Mouse (Mus musculus): ENCODE data around the gene Gm10061. TPM values are rescaled to one million over a fixed set of nuclear protein-coding genes. Genes with fewer than 3 reads are reported as not detected.
"Not testable (repeated sequence)": the region's sequence is repeated elsewhere in the genome, so short reads cannot be mapped to it uniquely, and the experiment has no call there.

The Gm10061 gene
- polyA plus RNA-seq (2015; fragmentation: Nextera tagmentation; extraction: Ambion mirVana): not detected in 2 replicates

- H3K9me3 ChIP-seq (ENCODE audit: control insufficient read depth, low read length): no peaks in the 10 kb centered on the region
- ATAC-seq: no peak
- H3K4me3 ChIP-seq (ENCODE audit: low read length): no peak within 1 kb of the TSS
- no peaks in the 10 kb centered on the region for H3K4me1 ChIP-seq (ENCODE audit: control insufficient read depth, insufficient read depth, low read length)
- WGBS: 96% methylated on average over 1 of the region's 1 CpGs
- no peak within 1 kb of the TSS for H3K9ac ChIP-seq (ENCODE audit: low read depth, low read length)
- no peaks in the 10 kb centered on the region for H3K27me3 ChIP-seq (replicated peaks; ENCODE audit: control insufficient read depth, insufficient read depth, low read length)
- H3K4me2 ChIP-seq (ENCODE audit: low read depth, low read length): no peak within 1 kb of the TSS
- no peaks in the 10 kb centered on the region for H3K36me3 ChIP-seq (ENCODE audit: control insufficient read depth, insufficient read depth, low read length)
- H3K27ac ChIP-seq (ENCODE audit: low read length): no peak within 1 kb of the TSS
Measured at GRCm38 (mm10) chr16:89150786-89151185, at the start of gene Gm10061. Gm10061 (plus strand) TSS chr16:89151086.

DNA sequence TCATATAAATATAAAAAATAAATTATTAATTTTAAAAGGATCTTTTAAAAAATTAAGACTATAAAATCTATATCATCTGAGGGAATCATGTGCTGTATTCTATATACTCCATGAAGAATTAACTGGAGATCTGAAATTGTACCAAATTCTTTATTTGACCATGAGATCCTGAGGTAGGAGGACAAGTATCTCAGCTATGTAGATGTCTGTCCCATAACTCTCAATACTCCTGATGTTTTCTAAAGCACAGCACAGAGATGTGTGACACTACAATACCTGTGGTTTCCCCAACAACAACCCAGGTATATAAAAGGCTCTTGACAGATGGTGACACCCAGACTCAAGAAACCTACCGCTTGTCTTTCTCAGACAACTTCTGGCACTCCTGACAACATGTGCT lies 10.3 kb upstream of the Gm10061 start, which contains the start of gene Gm6358:
Gene Gm6358 (plus strand): TSS at position 301 of the 400 bp plus-strand sequence.
- Histone ChIP-seq H3K4me1 (ENCODE audit: control insufficient read depth, insufficient read depth, low read length) (no peaks in the 10 kb centered on the region), H3K36me3 (ENCODE audit: control insufficient read depth, insufficient read depth, low read length) (no peaks in the 10 kb centered on the region), H3K4me3 (ENCODE audit: low read length) (no peak within 1 kb of the TSS), H3K4me2 (ENCODE audit: low read depth, low read length) (no peak within 1 kb of the TSS), H3K27ac (ENCODE audit: low read length) (no peak within 1 kb of the TSS), H3K27me3 (replicated peaks; ENCODE audit: control insufficient read depth, insufficient read depth, low read length) (no peaks in the 10 kb centered on the region), H3K9me3 (ENCODE audit: control insufficient read depth, low read length) (no peaks in the 10 kb centered on the region), H3K9ac (ENCODE audit: low read depth, low read length) (no peak within 1 kb of the TSS)
- ATAC-seq: no peak
- WGBS: 92% methylated on average over 1 of the region's 1 CpGs

DNA sequence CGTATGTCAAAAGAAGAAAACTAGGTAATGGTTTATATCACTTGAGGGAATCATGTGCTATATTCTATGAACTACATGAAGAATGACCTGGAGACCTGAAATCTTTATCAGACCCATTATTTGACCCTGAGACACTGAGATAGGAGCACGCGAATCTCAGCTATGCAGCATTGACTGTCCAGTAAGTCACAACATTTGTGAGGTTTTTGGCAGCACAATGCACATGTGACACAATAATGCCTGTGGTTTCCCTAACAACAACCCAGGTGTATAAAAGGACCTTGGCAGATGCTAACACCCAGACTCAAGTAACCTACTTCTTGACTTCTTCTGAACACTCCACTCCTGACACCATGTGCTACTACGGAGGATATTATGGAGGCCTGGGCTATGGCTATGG lies 6.8 kb downstream of the Gm10061 start, which contains the start of gene Gm9789:
Gene Gm9789 (plus strand): TSS at position 301 of the 400 bp plus-strand sequence.
- no peaks in the 10 kb centered on the region for H3K27me3 ChIP-seq (replicated peaks; ENCODE audit: control insufficient read depth, insufficient read depth, low read length)
- no peak for ATAC-seq

GRCm38 (mm10) chr16:89169190-89169589 lies 18.3 kb downstream of the Gm10061 start, which contains the start of gene Gm7735:
Gm7735 (plus strand) TSS chr16:89169490.
- not testable (repeated sequence) for H3K4me2 ChIP-seq (ENCODE audit: low read depth, low read length); H3K27ac ChIP-seq (ENCODE audit: low read length); ATAC-seq; H3K36me3 ChIP-seq (ENCODE audit: control insufficient read depth, insufficient read depth, low read length); H3K4me1 ChIP-seq (ENCODE audit: control insufficient read depth, insufficient read depth, low read length); H3K4me3 ChIP-seq (ENCODE audit: low read length); H3K9ac ChIP-seq (ENCODE audit: low read depth, low read length); H3K27me3 ChIP-seq (replicated peaks; ENCODE audit: control insufficient read depth, insufficient read depth, low read length); H3K9me3 ChIP-seq (ENCODE audit: control insufficient read depth, low read length)

More for the DNA sequence above, 6.8 kb downstream of the Gm10061 start, which contains the start of gene Gm9789:
- H3K9ac ChIP-seq (ENCODE audit: low read depth, low read length): no peak within 1 kb of the TSS
- H3K36me3 ChIP-seq (ENCODE audit: control insufficient read depth, insufficient read depth, low read length): no peaks in the 10 kb centered on the region
- no peaks in the 10 kb centered on the region for H3K4me1 ChIP-seq (ENCODE audit: control insufficient read depth, insufficient read depth, low read length)
- H3K4me3 ChIP-seq (ENCODE audit: low read length): no peak within 1 kb of the TSS
- H3K4me2 ChIP-seq (ENCODE audit: low read depth, low read length): no peak within 1 kb of the TSS
- no peak within 1 kb of the TSS for H3K27ac ChIP-seq (ENCODE audit: low read length)
- 82% methylated on average over 4 of the region's 4 CpGs for WGBS
- H3K9me3 ChIP-seq (ENCODE audit: control insufficient read depth, low read length): no peaks in the 10 kb centered on the region

- H3K9ac ChIP-seq (ENCODE audit: low read depth, low read length): no peak within 1 kb of the TSS
- no peaks in the 10 kb centered on the region for H3K27me3 ChIP-seq (replicated peaks; ENCODE audit: control insufficient read depth, insufficient read depth, low read length)
- WGBS: 82% methylated on average over 2 of the region's 2 CpGs
- no peak within 1 kb of the TSS for H3K27ac ChIP-seq (ENCODE audit: low read length)
- ATAC-seq: no peak
- H3K4me1 ChIP-seq (ENCODE audit: control insufficient read depth, insufficient read depth, low read length): no peaks in the 10 kb centered on the region
- H3K36me3 ChIP-seq (ENCODE audit: control insufficient read depth, insufficient read depth, low read length): no peaks in the 10 kb centered on the region
- H3K4me2 ChIP-seq (ENCODE audit: low read depth, low read length): no peak within 1 kb of the TSS
- no peak within 1 kb of the TSS for H3K4me3 ChIP-seq (ENCODE audit: low read length)
- H3K9me3 ChIP-seq (ENCODE audit: control insufficient read depth, low read length): no peaks in the 10 kb centered on the region
Measured at GRCm38 (mm10) chr16:89174435-89174834, 23.5 kb downstream of the Gm10061 start, which contains the start of gene 1110057P08Rik. 1110057P08Rik (plus strand) TSS chr16:89174735.

GRCm38 (mm10) chr16:89188621-89189020 lies 37.7 kb downstream of the Gm10061 start:
- no peak for ATAC-seq
- no peaks in the 10 kb centered on the region for H3K9me3 ChIP-seq (ENCODE audit: control insufficient read depth, low read length)
- H3K4me3 ChIP-seq (ENCODE audit: low read length): no peak overlapping the region
- 87% methylated on average over 4 of the region's 4 CpGs for WGBS
- H3K27ac ChIP-seq (ENCODE audit: low read length): no peak overlapping the region
- H3K36me3 ChIP-seq (ENCODE audit: control insufficient read depth, insufficient read depth, low read length): no peaks in the 10 kb centered on the region
- no peaks in the 10 kb centered on the region for H3K4me1 ChIP-seq (ENCODE audit: control insufficient read depth, insufficient read depth, low read length)
- H3K27me3 ChIP-seq (replicated peaks; ENCODE audit: control insufficient read depth, insufficient read depth, low read length): no peaks in the 10 kb centered on the region
- no peak overlapping the region for H3K9ac ChIP-seq (ENCODE audit: low read depth, low read length)
- H3K4me2 ChIP-seq (ENCODE audit: low read depth, low read length): no peak overlapping the region

Other genes starting within 250 kb of the Gm10061 start
- not detected in 2 replicates for gene Krtap19-9b, start 218.8 kb upstream of the Gm10061 start, polyA plus RNA-seq (2015; fragmentation: Nextera tagmentation; extraction: Ambion mirVana)
- gene Krtap16-3, start 188.2 kb upstream of the Gm10061 start, polyA plus RNA-seq (2015; fragmentation: Nextera tagmentation; extraction: Ambion mirVana): not detected in 2 replicates
- not detected in 2 replicates for gene Krtap22-2, start 140.3 kb upstream of the Gm10061 start, polyA plus RNA-seq (2015; fragmentation: Nextera tagmentation; extraction: Ambion mirVana)
- not detected in 2 replicates for gene Gm10229, start 135.8 kb upstream of the Gm10061 start, polyA plus RNA-seq (2015; fragmentation: Nextera tagmentation; extraction: Ambion mirVana)
- not detected in 2 replicates for gene Krtap6-1, start 119.4 kb upstream of the Gm10061 start, polyA plus RNA-seq (2015; fragmentation: Nextera tagmentation; extraction: Ambion mirVana)
- not detected in 2 replicates for gene Gm10228, start 109.6 kb upstream of the Gm10061 start, polyA plus RNA-seq (2015; fragmentation: Nextera tagmentation; extraction: Ambion mirVana)
- not detected in 2 replicates for gene Krtap6-5, start 103.2 kb upstream of the Gm10061 start, polyA plus RNA-seq (2015; fragmentation: Nextera tagmentation; extraction: Ambion mirVana)
- gene 1110025L11Rik, start 87.1 kb upstream of the Gm10061 start, polyA plus RNA-seq (2015; fragmentation: Nextera tagmentation; extraction: Ambion mirVana): not detected in 2 replicates
- not detected in 2 replicates for gene Krtap6-3, start 67.1 kb upstream of the Gm10061 start, polyA plus RNA-seq (2015; fragmentation: Nextera tagmentation; extraction: Ambion mirVana)
- not detected in 2 replicates for gene Gm6358, start 10.2 kb upstream of the Gm10061 start, polyA plus RNA-seq (2015; fragmentation: Nextera tagmentation; extraction: Ambion mirVana)
- not detected in 2 replicates for gene Gm9789, start 6.9 kb downstream of the Gm10061 start, polyA plus RNA-seq (2015; fragmentation: Nextera tagmentation; extraction: Ambion mirVana)
- gene Gm7735, start 18.4 kb downstream of the Gm10061 start, polyA plus RNA-seq (2015; fragmentation: Nextera tagmentation; extraction: Ambion mirVana): not detected in 2 replicates
- not detected in 2 replicates for gene 1110057P08Rik, start 23.6 kb downstream of the Gm10061 start, polyA plus RNA-seq (2015; fragmentation: Nextera tagmentation; extraction: Ambion mirVana)
- gene Krtap20-2, start 54.8 kb downstream of the Gm10061 start, polyA plus RNA-seq (2015; fragmentation: Nextera tagmentation; extraction: Ambion mirVana): not detected in 2 replicates